Mouse (Mus musculus) hindbrain, postnatal 0 days (tissue): ENCODE data around the gene March4. TPM values are rescaled to one million over a fixed set of nuclear protein-coding genes. Genes with fewer than 3 reads are reported as not detected.

Experiments used
- ATAC-seq: fragments of 200-750 bp; cut with Nextera tagmentation; 2 replicates; pipeline ENCODE4 v1.8.0; 2017; ENCODE audit warnings: mild to moderate bottlenecking, moderate TSS enrichment, moderate library complexity
- DNase-seq: peaks from one replicate; pipeline ENCODE4 v3.0.0-alpha.2; 2015; ENCODE audit warnings: low spot score
- H3K27ac ChIP-seq: fragments of 300-500 bp; sonication (generic); 2 replicates; pipeline ENCODE4 v1.5.1; 2014; ENCODE audit warnings: mild to moderate bottlenecking
- H3K27me3 ChIP-seq: fragments of 300-500 bp; sonication (generic); 2 replicates; pipeline ENCODE4 v1.6.1; 2014; ENCODE audit warnings: low read length, mixed read lengths; ENCODE audit not compliant: insufficient read depth
- H3K36me3 ChIP-seq: fragments of 300-500 bp; sonication (generic); 2 replicates; pipeline ENCODE4 v1.6.1; 2014; ENCODE audit warnings: low read length, mixed read lengths; ENCODE audit not compliant: insufficient read depth
- H3K4me1 ChIP-seq: fragments of 300-500 bp; sonication (generic); 2 replicates; pipeline ENCODE4 v1.6.1; 2014; ENCODE audit warnings: antibody characterized with exemption, low read length, mixed read lengths; ENCODE audit not compliant: insufficient read depth
- H3K4me2 ChIP-seq: fragments of 300-500 bp; sonication (generic); 2 replicates; pipeline ENCODE4 v1.6.1; 2014; ENCODE audit warnings: low read depth, mild to moderate bottlenecking, low read length, moderate library complexity, mixed read lengths
- H3K4me3 ChIP-seq: fragments of 300-500 bp; sonication (generic); 2 replicates; pipeline ENCODE4 v1.5.1; 2014; ENCODE audit warnings: low read length
- H3K9ac ChIP-seq: fragments of 300-500 bp; sonication (generic); replicated peaks from 2 replicates; pipeline ENCODE4 v1.6.1; 2014; ENCODE audit warnings: mild to moderate bottlenecking, low read length, moderate library complexity, mixed read lengths
- H3K9me3 ChIP-seq: fragments of 300-500 bp; sonication (generic); 2 replicates; pipeline ENCODE4 v1.6.1; 2016; ENCODE audit warnings: low read length, mixed read lengths
- CTCF ChIP-seq: IDR thresholded peaks from 2 replicates; pipeline ENCODE4 v1.5.1; 2016; ENCODE audit warnings: antibody characterized with exemption, control low read depth, low read depth
- WGBS: fragments of 180-500 bp; shearing (Covaris S2); extraction: QIAGEN DNeasy Blood & Tissue Kit; methylation state at CpG from one replicate; pipeline ENCODE4 v1.1.7; 2014; 5-methylcytosine and 5-hydroxymethylcytosine counted together
- polyA plus RNA-seq: library from polyadenylated mRNA; unstranded; fragments of >200 nt; fragmentation: Nextera tagmentation; extraction: Ambion mirVana; gene quantifications from 2 replicates; pipeline ENCODE4 v1.2.1, GENCODE M21; 2015
- total RNA-seq: library from RNA; depleted of rRNA; stranded (reverse); fragments of >200 nt; gene quantifications from 2 replicates; pipeline ENCODE4 v1.2.3, GENCODE M21; 2014

Gene March4
- total and polyA plus RNA-seq, 2 experiments from 2014 or later: 7.5 to 34.6 TPM

DNA sequence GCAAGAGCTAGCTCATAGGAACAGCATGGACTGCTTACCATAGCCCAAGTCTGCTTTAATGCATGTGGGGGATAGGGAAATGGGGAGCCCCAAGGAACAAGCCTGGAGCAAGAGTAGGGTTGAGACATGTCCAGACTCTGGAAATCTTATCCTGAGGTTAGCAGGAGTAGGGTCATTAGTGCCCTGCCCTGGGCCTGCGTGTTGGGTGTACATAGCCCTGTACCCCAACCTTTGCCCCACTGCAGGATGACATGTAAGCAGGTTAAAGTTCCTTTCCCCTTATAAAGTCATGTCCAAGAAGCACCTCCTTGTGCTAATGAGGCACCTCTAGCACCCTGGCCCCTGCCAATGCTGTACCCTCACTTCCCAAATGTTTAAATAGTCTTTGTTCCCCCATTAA lies 104.2 kb downstream of the March4 start:
- no peaks in the 10 kb centered on the region for H3K4me1 ChIP-seq
- no peak overlapping the region for H3K9ac ChIP-seq
- H3K27me3 ChIP-seq: no peaks in the 10 kb centered on the region
- no peaks in the 10 kb centered on the region for H3K9me3 ChIP-seq
- H3K27ac ChIP-seq: no peak overlapping the region
- H3K4me2 ChIP-seq: no peak overlapping the region
- TF ChIP-seq CTCF: no peak
- H3K4me3 ChIP-seq: no peak overlapping the region
- ATAC-seq (no peak), DNase-seq (no peak)
- 100% methylated on average over 1 of the region's 1 CpGs for WGBS
- no peaks in the 10 kb centered on the region for H3K36me3 ChIP-seq

GRCm38 (mm10) chr1:72429107-72429807 lies 107.5 kb downstream of the March4 start:
- no peak overlapping the region for H3K4me3 ChIP-seq
- no peak overlapping the region for H3K4me2 ChIP-seq
- H3K4me1 ChIP-seq: no peaks in the 10 kb centered on the region
- no peak overlapping the region for H3K9ac ChIP-seq
- 0 out of 2 replicates have a peak, but pooled peaks have one; percentile 18 for ATAC-seq
- H3K9me3 ChIP-seq: no peaks in the 10 kb centered on the region
- H3K36me3 ChIP-seq: no peaks in the 10 kb centered on the region
- H3K27ac ChIP-seq: no peak overlapping the region
- DNase-seq: no peak
- no peaks in the 10 kb centered on the region for H3K27me3 ChIP-seq
- TF ChIP-seq CTCF: no peak
- WGBS: 89% methylated on average over 7 of the region's 7 CpGs

DNA sequence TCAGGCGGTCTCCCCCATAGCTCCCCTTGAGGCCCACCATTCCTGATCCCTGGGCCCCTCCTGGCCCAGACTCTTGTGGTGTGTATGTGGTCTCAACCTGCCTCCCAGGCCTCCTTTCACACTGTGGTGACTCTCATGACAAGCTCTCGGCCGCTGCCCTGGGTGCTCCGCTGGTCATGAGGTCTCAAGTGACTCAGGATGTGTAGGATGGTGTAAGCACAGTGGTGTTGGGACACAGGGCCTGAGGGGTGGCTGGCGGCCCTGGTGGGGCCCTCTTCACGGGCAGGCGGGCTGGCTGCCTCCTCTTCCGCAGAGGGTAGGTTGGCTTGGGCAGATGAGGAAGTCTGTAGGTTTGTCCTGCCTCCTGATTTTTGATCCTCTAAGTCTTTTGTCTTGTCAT lies 108.2 kb downstream of the March4 start:
- H3K27ac ChIP-seq: no peak overlapping the region
- 87% methylated on average over 8 of the region's 8 CpGs for WGBS
- no peak for DNase-seq
- H3K36me3 ChIP-seq: no peaks in the 10 kb centered on the region
- no peaks in the 10 kb centered on the region for H3K9me3 ChIP-seq
- TF ChIP-seq CTCF: no peak
- H3K4me2 ChIP-seq: no peak overlapping the region
- H3K27me3 ChIP-seq: no peaks in the 10 kb centered on the region
- no peaks in the 10 kb centered on the region for H3K4me1 ChIP-seq
- no peak overlapping the region for H3K4me3 ChIP-seq
- ATAC-seq: no peak
- H3K9ac ChIP-seq: no peak overlapping the region

DNA sequence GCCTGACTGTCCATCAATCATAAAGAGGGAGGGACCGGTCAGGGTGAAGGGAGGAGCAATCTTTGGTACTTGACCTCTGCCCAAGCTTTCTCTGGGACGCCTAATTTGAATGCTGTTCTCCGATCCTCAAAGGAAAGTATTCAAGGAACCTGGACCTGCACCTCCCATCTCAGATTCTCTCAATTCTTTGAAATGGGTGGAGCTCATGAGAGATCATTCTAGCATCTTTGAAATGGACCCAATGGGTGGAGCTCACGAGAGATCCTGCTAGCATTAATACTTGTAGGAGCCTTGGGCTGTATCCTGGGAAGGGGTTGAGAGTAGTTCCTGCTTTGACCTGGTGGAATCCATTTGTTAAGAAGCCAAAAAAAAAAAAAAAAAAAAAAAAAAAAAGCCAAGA lies 110.3 kb downstream of the March4 start:
- TF ChIP-seq CTCF: no peak
- H3K27me3 ChIP-seq: no peaks in the 10 kb centered on the region
- H3K9ac ChIP-seq: no peak overlapping the region
- ATAC-seq: no peak
- no peak overlapping the region for H3K4me3 ChIP-seq
- no peaks in the 10 kb centered on the region for H3K4me1 ChIP-seq
- WGBS: 85% methylated on average over 4 of the region's 4 CpGs
- H3K27ac ChIP-seq: no peak overlapping the region
- no peak overlapping the region for H3K4me2 ChIP-seq
- H3K36me3 ChIP-seq: no peaks in the 10 kb centered on the region
- no peak for DNase-seq
- H3K9me3 ChIP-seq: no peaks in the 10 kb centered on the region

DNA sequence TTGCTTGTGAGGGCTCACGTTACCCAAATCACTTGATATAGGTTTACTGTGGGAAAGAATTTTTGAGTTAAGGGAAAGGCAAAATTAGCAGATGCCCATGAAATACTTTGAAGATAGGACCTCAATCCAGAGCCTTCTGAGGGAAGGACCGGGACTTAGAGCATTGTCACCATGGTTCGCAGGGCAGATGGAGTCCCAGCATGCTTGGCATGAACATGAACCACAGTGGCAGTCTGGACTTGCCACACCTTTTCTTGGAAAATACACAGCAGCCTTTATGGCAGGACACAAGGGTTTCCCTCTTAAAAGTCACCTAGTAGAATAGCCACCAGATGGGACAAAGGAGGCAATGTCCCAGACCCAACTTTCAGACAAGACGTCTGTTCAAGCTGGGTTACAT lies 114.6 kb downstream of the March4 start:
- H3K36me3 ChIP-seq: no peaks in the 10 kb centered on the region
- no peak overlapping the region for H3K9ac ChIP-seq
- no peak overlapping the region for H3K4me3 ChIP-seq
- no peak overlapping the region for H3K27ac ChIP-seq
- DNase-seq (peak; percentile 30), ATAC-seq (no peak)
- no peaks in the 10 kb centered on the region for H3K9me3 ChIP-seq
- H3K4me2 ChIP-seq: no peak overlapping the region
- H3K4me1 ChIP-seq: peaks cover 5% of the 10 kb centered on the region; the same call in 1 of the 2 replicates
- no peak for TF ChIP-seq CTCF
- WGBS: 77% methylated on average over 4 of the region's 4 CpGs
- no peaks in the 10 kb centered on the region for H3K27me3 ChIP-seq

GRCm38 (mm10) chr1:72420220-72420619 lies 116.5 kb downstream of the March4 start:
- Histone ChIP-seq H3K9ac (no peak overlapping the region), H3K4me2 (no peak overlapping the region), H3K36me3 (no peaks in the 10 kb centered on the region), H3K27ac (no peak overlapping the region), H3K4me1 (peaks cover 5% of the 10 kb centered on the region; the same call in 1 of the 2 replicates), H3K27me3 (no peaks in the 10 kb centered on the region), H3K4me3 (no peak overlapping the region), H3K9me3 (no peaks in the 10 kb centered on the region)
- TF ChIP-seq CTCF: no peak
- ATAC-seq (no peak), DNase-seq (no peak)
- WGBS: 60% methylated on average over 2 of the region's 2 CpGs
